Mouse (Mus musculus): ENCODE data around the gene Ryr2. TPM values are rescaled to one million over a fixed set of nuclear protein-coding genes. Genes with fewer than 3 reads are reported as not detected.

The Ryr2 gene
- polyA plus RNA-seq, 1 experiment from 2014 or later: 4.4 TPM

- Histone ChIP-seq H3K9me3 (no peaks in the 10 kb centered on the region), H3K27ac (no peak overlapping the region), H3K9ac (no peak overlapping the region), H3K27me3 (replicated peaks) (no peaks in the 10 kb centered on the region), H3K4me2 (no peak overlapping the region), H3K4me3 (no peak overlapping the region), H3K36me3 (replicated peaks) (no peaks in the 10 kb centered on the region), H3K4me1 (no peaks in the 10 kb centered on the region)
- WGBS: 90% methylated on average over 7 of the region's 7 CpGs
- no peak for ATAC-seq (replicated peaks)
Measured at GRCm38 (mm10) chr13:11532014-11532890, 574.5 kb downstream of the Ryr2 start.

DNA sequence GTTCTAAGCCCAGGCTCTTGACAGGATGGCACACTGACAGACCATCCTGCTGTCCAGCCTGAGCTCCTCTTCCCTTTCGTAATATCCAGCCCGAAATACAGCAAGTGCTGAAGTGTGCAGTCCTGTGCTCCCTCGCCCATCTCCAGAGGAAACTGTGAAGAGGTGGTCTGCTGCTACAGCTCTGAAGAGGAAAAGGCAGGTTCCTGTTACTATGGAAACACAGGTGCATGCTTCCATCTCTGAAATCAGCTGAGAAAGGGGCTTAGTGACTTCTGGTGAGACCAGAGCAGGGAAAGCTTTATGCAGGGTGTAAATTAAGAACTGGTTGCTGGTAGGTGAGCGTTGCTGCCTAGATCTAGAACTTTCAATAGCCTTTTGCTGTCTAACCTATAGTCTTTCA is 583.1 kb downstream of the Ryr2 start:
- 86% methylated on average over 4 of the region's 4 CpGs for WGBS
- Histone ChIP-seq H3K4me1 (no peaks in the 10 kb centered on the region; the same call in 1 of the 2 replicates), H3K27me3 (replicated peaks) (no peaks in the 10 kb centered on the region), H3K4me3 (no peak overlapping the region), H3K27ac (no peak overlapping the region), H3K36me3 (replicated peaks) (no peaks in the 10 kb centered on the region), H3K4me2 (no peak overlapping the region), H3K9ac (no peak overlapping the region), H3K9me3 (no peaks in the 10 kb centered on the region)
- ATAC-seq (replicated peaks): peak; percentile 74

DNA sequence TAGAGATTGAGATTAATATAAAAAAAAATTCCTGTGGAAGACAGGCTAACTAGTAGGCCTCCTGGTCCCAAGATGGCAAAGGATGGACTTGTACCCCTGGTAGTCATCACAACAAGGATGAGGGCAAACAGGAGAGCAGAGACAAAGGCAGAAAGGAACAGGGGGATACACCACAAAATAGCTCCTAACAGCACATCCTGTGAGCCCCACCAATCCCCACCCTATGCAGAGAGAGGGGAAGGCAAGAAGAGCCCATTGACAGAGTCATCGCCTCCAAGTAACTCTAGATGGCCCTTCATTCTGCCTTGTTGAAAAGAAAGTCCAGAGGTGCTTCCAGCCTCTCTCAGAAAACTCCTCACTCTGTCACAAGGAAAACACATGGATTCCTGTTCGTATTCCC is 586.0 kb downstream of the Ryr2 start:
- H3K9ac ChIP-seq: no peak overlapping the region
- H3K4me3 ChIP-seq: no peak overlapping the region
- H3K9me3 ChIP-seq: no peaks in the 10 kb centered on the region
- no peak for ATAC-seq (replicated peaks)
- H3K4me2 ChIP-seq: no peak overlapping the region
- H3K27me3 ChIP-seq (replicated peaks): no peaks in the 10 kb centered on the region
- H3K36me3 ChIP-seq (replicated peaks): no peaks in the 10 kb centered on the region
- no peaks in the 10 kb centered on the region; the same call in 1 of the 2 replicates for H3K4me1 ChIP-seq
- 81% methylated on average over 2 of the region's 2 CpGs for WGBS
- no peak overlapping the region for H3K27ac ChIP-seq

DNA sequence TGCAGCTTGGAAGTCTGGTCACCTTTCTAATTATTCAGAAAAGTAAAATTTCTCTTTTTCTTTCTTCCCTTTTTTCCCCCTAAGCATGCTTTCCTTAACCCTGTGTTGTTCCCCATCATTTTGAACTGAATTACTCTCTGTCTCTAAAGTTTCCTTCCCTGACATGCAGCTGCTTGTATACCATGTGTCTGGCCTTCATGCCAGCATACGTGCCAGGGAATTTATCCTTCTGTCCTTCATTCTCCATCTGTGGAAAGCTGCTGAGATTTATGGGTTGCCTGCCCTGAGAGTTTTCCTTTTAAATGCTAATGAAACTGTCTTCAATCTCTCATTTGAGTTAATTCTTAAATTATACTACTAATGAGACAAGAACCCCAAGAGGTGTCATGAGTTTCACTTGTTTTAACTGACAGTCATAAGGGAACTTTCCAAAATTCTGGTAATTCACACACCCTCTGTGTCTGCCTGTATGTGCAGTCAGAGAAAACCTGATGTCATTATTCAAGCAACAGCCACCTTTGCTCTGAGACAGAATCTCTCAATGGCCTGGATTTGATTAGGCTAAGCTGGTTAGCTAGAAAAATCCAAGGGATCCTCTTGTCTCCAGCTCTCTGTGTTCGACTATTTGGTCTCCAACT is 595.1 kb downstream of the Ryr2 start:
- Histone ChIP-seq H3K4me3 (no peak overlapping the region), H3K27ac (no peak overlapping the region), H3K4me2 (no peak overlapping the region), H3K36me3 (replicated peaks) (no peaks in the 10 kb centered on the region), H3K9ac (no peak overlapping the region), H3K9me3 (no peaks in the 10 kb centered on the region), H3K27me3 (replicated peaks) (no peaks in the 10 kb centered on the region), H3K4me1 (no peaks in the 10 kb centered on the region)
- 66% methylated on average over 2 of the region's 2 CpGs for WGBS
- ATAC-seq (replicated peaks): no peak

Other genes starting within 250 kb of the Ryr2 start
- gene Mtr, start 151.2 kb upstream of the Ryr2 start, polyA plus RNA-seq (2015; fragmentation: Nextera tagmentation; extraction: Ambion mirVana): 2.9 and 3.8 TPM in 2 replicates
- gene Actn2, start 233.8 kb upstream of the Ryr2 start, polyA plus RNA-seq (2015; fragmentation: Nextera tagmentation; extraction: Ambion mirVana): 2.8 and 4.6 TPM in 2 replicates